Mouse (Mus musculus) liver, embryonic 16.5 days (tissue): Measurements from ENCODE around the gene Plxna1. TPM values are rescaled to one million over a fixed set of nuclear protein-coding genes. Genes with fewer than 3 reads are reported as not detected.

Source experiments
- ATAC-seq: fragments of 200-750 bp; cut with Nextera tagmentation; 2 replicates; pipeline ENCODE4 v1.8.0; 2017; ENCODE audit warnings: low read depth, mild to moderate bottlenecking, moderate number of reproducible peaks, moderate library complexity
- H3K27ac ChIP-seq: fragments of 300-500 bp; sonication (generic); 2 replicates; pipeline ENCODE4 v1.5.1; 2014; ENCODE audit warnings: mild to moderate bottlenecking, low read length
- H3K27me3 ChIP-seq: fragments of 300-500 bp; sonication (generic); 2 replicates; pipeline ENCODE4 v1.6.1; 2014; ENCODE audit warnings: low read depth, low read length, mixed read lengths; ENCODE audit not compliant: control insufficient read depth, insufficient read depth
- H3K36me3 ChIP-seq: fragments of 300-500 bp; sonication (generic); 2 replicates; pipeline ENCODE4 v1.6.1; 2014; ENCODE audit warnings: mild to moderate bottlenecking; ENCODE audit not compliant: control insufficient read depth, insufficient read depth
- H3K4me1 ChIP-seq: fragments of 300-500 bp; sonication (generic); 2 replicates; pipeline ENCODE4 v1.6.1; 2014; ENCODE audit warnings: low read depth, low read length, mixed read lengths; ENCODE audit not compliant: control insufficient read depth
- H3K4me2 ChIP-seq: fragments of 300-500 bp; sonication (generic); 2 replicates; pipeline ENCODE4 v1.6.1; 2014; ENCODE audit warnings: low read depth, low read length, mixed read lengths
- H3K4me3 ChIP-seq: fragments of 300-500 bp; sonication (generic); 2 replicates; pipeline ENCODE4 v1.5.1; 2014; ENCODE audit warnings: low read depth, mild to moderate bottlenecking, low read length
- H3K9ac ChIP-seq: fragments of 300-500 bp; sonication (generic); 2 replicates; pipeline ENCODE4 v1.6.1; 2014; ENCODE audit warnings: low read depth, low read length
- H3K9me3 ChIP-seq: fragments of 300-500 bp; sonication (generic); replicated peaks from 2 replicates; pipeline ENCODE4 v1.6.1; 2016; ENCODE audit warnings: low read length; ENCODE audit not compliant: control insufficient read depth
- WGBS: fragments of 180-500 bp; shearing (Covaris S2); extraction: QIAGEN DNeasy Blood & Tissue Kit; methylation state at CpG from one replicate; pipeline ENCODE4 v1.1.7; 2014; ENCODE audit not compliant: insufficient replicate concordance; 5-methylcytosine and 5-hydroxymethylcytosine counted together
- polyA plus RNA-seq: library from polyadenylated mRNA; unstranded; fragments of >200 nt; fragmentation: Nextera tagmentation; extraction: Ambion mirVana; gene quantifications from 2 replicates; pipeline ENCODE4 v1.2.1, GENCODE M21; 2015

Plxna1 gene
- polyA plus RNA-seq, 1 experiment from 2014 or later = 1.0 TPM

- Histone ChIP-seq H3K4me1 (no peaks in the 10 kb centered on the region), H3K9ac (no peak overlapping the region), H3K9me3 (no peaks in the 10 kb centered on the region), H3K27ac (no peak overlapping the region), H3K4me2 (no peak overlapping the region), H3K4me3 (no peak overlapping the region), H3K36me3 (no peaks in the 10 kb centered on the region), H3K27me3 (no peaks in the 10 kb centered on the region)
- no peak for ATAC-seq
Observed at GRCm38 (mm10) chr6:89285116-89285515, 77.3 kb downstream of the Plxna1 start.

DNA sequence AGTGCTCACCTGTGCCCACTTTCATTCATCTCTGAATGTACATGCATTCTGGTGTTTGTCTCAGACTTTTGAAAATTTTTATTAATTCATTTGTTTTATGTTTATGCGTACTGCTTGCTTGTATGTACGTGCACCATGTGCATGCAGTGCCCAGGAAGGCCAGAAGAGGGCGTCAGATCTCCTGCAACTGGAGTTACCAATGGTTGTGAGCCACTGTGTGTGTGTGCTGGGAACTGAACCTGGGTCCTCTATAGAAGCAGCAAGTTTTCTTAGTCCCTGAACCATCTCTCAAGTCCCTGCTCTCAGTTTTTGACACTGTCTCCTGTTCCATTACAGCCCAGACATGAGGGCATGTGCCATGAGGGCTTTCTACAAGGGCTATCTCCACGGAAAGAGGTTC is 79.3 kb downstream of the Plxna1 start:
- ATAC-seq = no peak
- H3K9me3 ChIP-seq = no peaks in the 10 kb centered on the region
- H3K4me2 ChIP-seq = no peak overlapping the region
- WGBS = 70% methylated on average over 4 of the region's 4 CpGs
- no peaks in the 10 kb centered on the region for H3K4me1 ChIP-seq
- no peak overlapping the region for H3K4me3 ChIP-seq
- H3K27me3 ChIP-seq = no peaks in the 10 kb centered on the region
- no peaks in the 10 kb centered on the region for H3K36me3 ChIP-seq
- no peak overlapping the region for H3K9ac ChIP-seq
- no peak overlapping the region for H3K27ac ChIP-seq

GRCm38 (mm10) chr6:89282626-89283025 is 79.8 kb downstream of the Plxna1 start:
- Histone ChIP-seq H3K4me2 (no peak overlapping the region), H3K9ac (no peak overlapping the region), H3K9me3 (no peaks in the 10 kb centered on the region), H3K4me3 (no peak overlapping the region), H3K27me3 (no peaks in the 10 kb centered on the region), H3K4me1 (no peaks in the 10 kb centered on the region), H3K36me3 (no peaks in the 10 kb centered on the region), H3K27ac (no peak overlapping the region)
- 44% methylated on average over 5 of the region's 5 CpGs for WGBS
- ATAC-seq = no peak

DNA sequence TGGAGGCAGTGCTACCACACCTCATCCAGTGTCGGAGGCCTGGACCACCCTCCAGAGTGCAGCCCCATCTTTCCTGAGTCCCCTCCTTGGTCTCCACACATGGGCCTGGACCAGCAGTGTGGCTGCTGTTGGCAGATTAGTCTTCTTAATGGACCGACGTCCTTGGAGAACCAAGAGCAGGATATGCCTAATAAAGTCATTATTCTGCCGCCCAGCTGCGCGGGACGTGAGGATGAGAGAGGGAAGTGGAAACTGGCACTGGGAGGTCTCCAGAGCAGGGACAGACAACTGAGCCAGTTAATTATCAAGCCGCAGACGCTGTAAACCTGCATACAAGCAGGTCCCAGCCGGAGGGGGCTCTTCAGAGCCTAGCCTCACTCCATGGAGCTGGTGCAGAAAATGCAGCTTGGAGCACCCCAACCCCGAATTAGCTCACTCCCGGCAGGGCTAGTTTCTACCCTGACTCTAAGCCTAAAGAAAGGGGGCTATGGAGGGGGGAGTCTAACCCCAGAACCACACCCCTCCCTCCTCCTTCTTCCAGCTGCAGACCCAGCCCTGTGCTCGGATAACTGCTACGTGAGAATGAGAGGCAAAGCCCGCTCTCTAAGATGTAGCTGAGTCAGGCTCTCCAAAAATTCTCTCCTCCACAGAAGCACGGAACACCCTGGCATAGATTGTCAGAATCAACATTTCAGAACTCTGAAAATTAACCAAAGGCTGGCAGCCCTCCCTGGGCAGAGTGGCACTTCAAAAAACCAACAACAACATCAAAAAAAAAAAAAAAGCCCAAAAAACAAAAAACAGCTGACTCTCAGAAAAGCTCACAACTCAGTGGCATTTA is 80.7 kb downstream of the Plxna1 start:
- Histone ChIP-seq H3K9me3 (no peaks in the 10 kb centered on the region), H3K9ac (no peak overlapping the region), H3K4me2 (no peak overlapping the region), H3K4me1 (no peaks in the 10 kb centered on the region), H3K36me3 (no peaks in the 10 kb centered on the region), H3K27me3 (no peaks in the 10 kb centered on the region), H3K27ac (no peak overlapping the region), H3K4me3 (no peak overlapping the region)
- WGBS = 18% methylated on average over 16 of the region's 16 CpGs
- ATAC-seq = no peak

DNA sequence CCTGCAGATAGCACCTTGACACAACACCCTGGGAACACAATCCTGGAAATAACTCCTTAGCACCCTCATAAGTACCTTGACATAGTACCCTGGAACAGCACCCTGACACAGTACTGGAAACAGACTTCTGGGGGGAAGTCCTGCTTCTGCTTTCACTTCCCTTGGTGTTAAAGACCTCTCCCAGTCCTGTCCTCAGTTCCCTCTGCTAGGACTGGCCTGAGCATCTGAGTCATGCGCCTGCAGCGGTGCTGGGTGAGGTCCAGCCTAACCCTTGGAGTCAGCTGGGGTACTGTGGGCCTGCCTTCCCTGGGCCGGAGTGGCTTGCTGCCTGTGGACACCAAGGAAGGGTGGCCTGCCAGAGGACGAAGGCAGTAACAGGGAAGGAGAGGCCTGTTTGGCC is 81.9 kb downstream of the Plxna1 start:
- peak; percentile 56; the same call in 1 of the 2 replicates for ATAC-seq

GRCm38 (mm10) chr6:89271731-89272475 is 90.5 kb downstream of the Plxna1 start:
- Histone ChIP-seq H3K4me2 (no peak overlapping the region), H3K27me3 (no peaks in the 10 kb centered on the region), H3K27ac (no peak overlapping the region), H3K4me3 (no peak overlapping the region), H3K4me1 (no peaks in the 10 kb centered on the region), H3K9me3 (no peaks in the 10 kb centered on the region), H3K9ac (no peak overlapping the region), H3K36me3 (no peaks in the 10 kb centered on the region)
- 53% methylated on average over 10 of the region's 10 CpGs for whole genome bisulfite sequencing
- no peak for ATAC-seq

More for the DNA sequence above, 81.9 kb downstream of the Plxna1 start:
- Histone ChIP-seq H3K27ac (no peak overlapping the region), H3K27me3 (no peaks in the 10 kb centered on the region), H3K4me2 (no peak overlapping the region), H3K36me3 (no peaks in the 10 kb centered on the region), H3K4me3 (no peak overlapping the region), H3K4me1 (no peaks in the 10 kb centered on the region), H3K9me3 (no peaks in the 10 kb centered on the region), H3K9ac (no peak overlapping the region)
- 51% methylated on average over 4 of the region's 4 CpGs for WGBS

DNA sequence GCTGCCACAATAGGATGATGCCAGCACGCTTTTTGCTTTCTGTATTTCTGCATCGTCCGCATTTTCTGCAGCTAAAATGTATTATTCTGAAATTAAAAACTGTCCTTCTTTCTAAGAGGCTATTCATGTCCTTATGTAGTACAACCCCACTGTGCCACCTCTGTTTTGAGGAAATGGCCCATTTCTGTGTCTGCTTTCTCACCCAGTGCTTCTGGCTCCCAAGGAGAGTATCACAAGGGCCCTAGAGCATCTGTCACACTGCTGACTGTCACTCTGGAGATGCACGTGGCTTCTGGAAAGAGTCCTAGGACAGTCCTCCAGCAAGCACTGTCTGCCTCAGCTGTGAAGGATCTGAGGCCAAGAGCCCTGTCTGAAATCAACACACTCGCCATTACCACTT is 95.2 kb downstream of the Plxna1 start:
- H3K9ac ChIP-seq = no peak overlapping the region
- no peaks in the 10 kb centered on the region for H3K27me3 ChIP-seq
- H3K36me3 ChIP-seq = no peaks in the 10 kb centered on the region
- no peak overlapping the region for H3K4me3 ChIP-seq
- H3K4me1 ChIP-seq = no peaks in the 10 kb centered on the region
- 55% methylated on average over 5 of the region's 5 CpGs for WGBS
- no peak overlapping the region for H3K27ac ChIP-seq
- ATAC-seq = no peak
- H3K9me3 ChIP-seq = no peaks in the 10 kb centered on the region
- H3K4me2 ChIP-seq = no peak overlapping the region
